Mouse (Mus musculus): ENCODE measurements around the gene Usp27x.

Gene Usp27x

GRCm38 (mm10) chrX:7375322-7375715, 311 bp downstream of the Usp27x start:
- no peaks in the 10 kb centered on the region for H3K9me3 ChIP-seq (ENCODE audit: low read length)
- peaks cover 11% of the 10 kb centered on the region for H3K36me3 ChIP-seq (ENCODE audit: insufficient read depth, low read length)
- peaks cover 14% of the 10 kb centered on the region for H3K4me1 ChIP-seq (replicated peaks; ENCODE audit: low read depth, low read length)
- peak overlapping the region; percentile 81 for H3K4me3 ChIP-seq (replicated peaks; ENCODE audit: low read length)
- TF ChIP-seq CTCF (conservative IDR thresholded peaks at IDR 0.05; ENCODE audit: low read length) = no peak
- no peak for TF ChIP-seq POU5F1 (IDR thresholded peaks at IDR 0.05; ENCODE audit: borderline replicate concordance, low read length)
- TF ChIP-seq NANOG (IDR thresholded peaks at IDR 0.05; ENCODE audit: borderline replicate concordance, low read length) = no peak
- peaks cover 11% of the 10 kb centered on the region for H3K27me3 ChIP-seq (ENCODE audit: insufficient read depth, low read length)

DNA sequence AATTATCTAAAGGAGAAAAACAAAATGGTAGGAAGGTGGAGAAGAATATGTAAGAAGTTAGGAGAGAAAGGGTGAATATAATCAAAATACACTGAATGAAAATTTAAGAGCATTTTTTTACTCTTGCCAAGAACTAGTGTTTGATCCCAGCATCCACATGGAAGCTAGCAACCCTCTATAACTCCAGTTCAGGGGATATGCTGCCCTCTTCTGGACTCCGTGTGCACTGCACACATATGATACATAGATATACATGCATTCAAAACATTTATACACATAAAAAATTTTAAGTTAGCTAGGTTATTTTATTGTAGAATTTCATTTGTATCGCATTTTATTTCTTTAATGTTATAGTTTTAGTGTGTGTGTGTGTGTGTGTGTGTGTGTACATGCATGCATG, 50.2 kb downstream of the Usp27x start:
- Histone ChIP-seq H3K27me3 (ENCODE audit: insufficient read depth, low read length) (peaks cover 6% of the 10 kb centered on the region; the same call in 1 of the 2 replicates), H3K4me1 (replicated peaks; ENCODE audit: low read depth, low read length) (peaks cover 6% of the 10 kb centered on the region; the same call in 1 of the 2 replicates), H3K4me3 (replicated peaks; ENCODE audit: low read length) (no peak overlapping the region), H3K36me3 (ENCODE audit: insufficient read depth, low read length) (no peaks in the 10 kb centered on the region), H3K9me3 (ENCODE audit: low read length) (no peaks in the 10 kb centered on the region)
- TF ChIP-seq CTCF (conservative IDR thresholded peaks at IDR 0.05; ENCODE audit: low read length) (peak; percentile 36), NANOG (IDR thresholded peaks at IDR 0.05; ENCODE audit: borderline replicate concordance, low read length) (no peak), POU5F1 (IDR thresholded peaks at IDR 0.05; ENCODE audit: borderline replicate concordance, low read length) (no peak)

DNA sequence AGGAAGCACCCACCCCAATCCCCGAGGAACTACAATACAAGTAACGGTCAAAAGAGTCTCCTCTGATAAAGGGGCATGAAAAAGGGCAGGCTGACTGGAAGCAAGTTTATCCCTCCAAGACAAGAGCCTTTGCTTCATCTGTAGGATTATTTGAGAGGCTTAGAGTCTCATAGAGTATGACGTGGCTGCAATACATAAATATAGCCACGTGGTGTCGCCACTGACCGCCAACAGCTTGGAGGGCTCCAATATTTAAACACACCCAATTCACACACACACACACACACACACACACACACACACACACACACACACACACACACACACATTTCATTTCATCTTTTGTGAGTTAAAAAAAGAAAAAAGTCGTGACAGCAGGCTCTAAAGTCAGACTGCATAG, 53.3 kb downstream of the Usp27x start:
- Histone ChIP-seq H3K9me3 (ENCODE audit: low read length) (no peaks in the 10 kb centered on the region), H3K36me3 (ENCODE audit: insufficient read depth, low read length) (no peaks in the 10 kb centered on the region), H3K27me3 (ENCODE audit: insufficient read depth, low read length) (peaks cover 6% of the 10 kb centered on the region), H3K4me3 (replicated peaks; ENCODE audit: low read length) (no peak overlapping the region), H3K4me1 (replicated peaks; ENCODE audit: low read depth, low read length) (peaks cover 16% of the 10 kb centered on the region; the same call in 1 of the 2 replicates)
- TF ChIP-seq NANOG (IDR thresholded peaks at IDR 0.05; ENCODE audit: borderline replicate concordance, low read length) (no peak), CTCF (conservative IDR thresholded peaks at IDR 0.05; ENCODE audit: low read length) (peak; percentile 35)

Measured in E14TG2a.4 (cell line).